Comparison of ENCODE assay signal across 23 mouse cellular contexts in the genomic region with DNA sequence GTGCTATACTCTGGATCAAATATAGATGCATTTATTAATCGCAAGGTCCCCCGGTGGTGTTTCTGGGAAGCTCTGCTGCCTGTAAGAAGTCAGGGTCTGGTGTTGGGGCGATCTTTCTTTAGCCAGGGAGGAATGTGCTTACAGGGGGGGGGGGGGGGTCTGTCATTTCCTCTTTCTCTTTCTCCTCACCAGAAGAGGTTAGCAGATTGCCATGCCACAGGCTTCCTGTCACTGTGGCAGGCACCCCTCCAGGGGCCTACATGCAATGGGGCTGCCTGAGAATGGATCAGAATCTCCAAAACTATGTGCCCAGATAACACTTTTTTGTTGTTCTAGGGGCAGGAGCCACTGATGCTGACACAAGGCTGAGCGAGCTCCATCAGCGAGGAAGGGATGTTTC.
A peak's percentile ranks its signal among the peaks of the same experiment; 100 is the strongest.
DNase-seq lines count a peak whose midpoint lies in the region; ATAC-seq lines count a peak whose summit lies in the region.
"Had no signal": no experiment of that assay in that cellular context is flagged by ENCODE, and none has a peak within 500 bp of the region (broad histone marks: within the 10 kb centered on the region; RNA-seq: fewer than 3 reads in every experiment).

No protein-coding gene starts in this region.

- no peaks in the 10 kb centered on the region for H3K9me3 ChIP-seq in heart, embryonic 12.5 days (replicated peaks)
- H3K9me3 ChIP-seq in heart, embryonic 10.5 days = no peaks in the 10 kb centered on the region
- H3K9me3 ChIP-seq: embryonic facial prominence, embryonic 10.5 days; forebrain, embryonic 12.5 days; hindbrain, embryonic 12.5 days; limb, embryonic 13.5 days; liver, embryonic 15.5 days had no signal

- no peaks in the 10 kb centered on the region for H3K27me3 ChIP-seq in heart, embryonic 12.5 days (replicated peaks)
- no peaks in the 10 kb centered on the region for H3K27me3 ChIP-seq in heart, embryonic 10.5 days (ENCODE audit: insufficient read depth, poor library complexity, severe bottlenecking)
- H3K27me3 ChIP-seq: forebrain, embryonic 12.5 days; hindbrain, embryonic 12.5 days; limb, embryonic 13.5 days; liver, embryonic 15.5 days; midbrain, embryonic 15.5 days; neural tube, embryonic 15.5 days had no signal

- no peak overlapping the region for H3K4me2 ChIP-seq in heart, embryonic 12.5 days
- H3K4me2 ChIP-seq: forebrain, embryonic 12.5 days; hindbrain, embryonic 12.5 days; limb, embryonic 13.5 days; liver, embryonic 15.5 days; midbrain, embryonic 15.5 days; neural tube, embryonic 15.5 days had no signal

- H3K27ac ChIP-seq in heart, embryonic 12.5 days (ENCODE audit: poor library complexity, severe bottlenecking) = no peak overlapping the region
- no peak overlapping the region for H3K27ac ChIP-seq in heart, embryonic 10.5 days
- H3K27ac ChIP-seq: embryonic facial prominence, embryonic 10.5 days; forebrain, embryonic 12.5 days; hindbrain, embryonic 12.5 days; limb, embryonic 13.5 days; liver, embryonic 15.5 days; midbrain, embryonic 15.5 days; neural tube, embryonic 15.5 days; stomach, postnatal 0 days had no signal

- ATAC-seq in heart, embryonic 12.5 days (ENCODE audit: insufficient number of reproducible peaks, low FRiP score) = no peak
- ATAC-seq in granulocyte monocyte progenitor cell, adult 5-6 weeks (replicated peaks; ENCODE audit: poor library complexity, severe bottlenecking) = peak; percentile 71
- ATAC-seq: midbrain, embryonic 15.5 days had no signal

- no peaks in the 10 kb centered on the region for H3K36me3 ChIP-seq in heart, embryonic 12.5 days
- no peaks in the 10 kb centered on the region for H3K36me3 ChIP-seq in heart, embryonic 10.5 days
- H3K36me3 ChIP-seq: embryonic facial prominence, embryonic 10.5 days; forebrain, embryonic 12.5 days; hindbrain, embryonic 12.5 days; limb, embryonic 13.5 days; liver, embryonic 15.5 days; midbrain, embryonic 15.5 days; neural tube, embryonic 15.5 days had no signal

- WGBS in heart, embryonic 12.5 days = 49% methylated on average over 5 of the region's 5 CpGs
- WGBS in heart, embryonic 10.5 days = 48% methylated on average over 5 of the region's 5 CpGs

- no peak for DNase-seq in heart, embryonic 10.5 days (ENCODE audit: low spot score)
- DNase-seq in A20 (ENCODE audit: low read depth, low spot score) = peak; percentile 22
- peak; percentile 14 for DNase-seq in thymus, postnatal 0 days (ENCODE audit: low spot score)
- no peak for DNase-seq in kidney, postnatal 4 days
- DNase-seq in layer of hippocampus, postnatal 10 days (ENCODE audit: low spot score in 2 of 2) = no peak
- no peak for DNase-seq in adrenal gland, postnatal 25 days
- DNase-seq: cerebellum, adult 11-12 months; gastrocnemius, postnatal 10 days; heart, postnatal 10 days; kidney, adult 8-10 months; kidney, postnatal 25 days; right cerebral cortex, postnatal 25 days had no signal

- H3K4me1 ChIP-seq in heart, embryonic 12.5 days (replicated peaks) = peaks cover 11% of the 10 kb centered on the region
- H3K4me1 ChIP-seq in heart, embryonic 10.5 days = peaks cover 11% of the 10 kb centered on the region; the same call in 1 of the 2 replicates
- H3K4me1 ChIP-seq: forebrain, embryonic 12.5 days; liver, embryonic 15.5 days; midbrain, embryonic 15.5 days; neural tube, embryonic 15.5 days had no signal

- H3K4me3 ChIP-seq in heart, embryonic 12.5 days = no peak overlapping the region
- H3K4me3 ChIP-seq in heart, embryonic 10.5 days = no peak overlapping the region
- H3K4me3 ChIP-seq: embryonic facial prominence, embryonic 10.5 days; forebrain, embryonic 12.5 days; hindbrain, embryonic 12.5 days; limb, embryonic 13.5 days; liver, embryonic 15.5 days; midbrain, embryonic 15.5 days; myocyte; neural tube, embryonic 15.5 days had no signal

- 0 out of 2 replicates have a peak overlapping the region, but pooled peaks have one; percentile 31 for H3K9ac ChIP-seq in heart, embryonic 12.5 days
- H3K9ac ChIP-seq: forebrain, embryonic 12.5 days; hindbrain, embryonic 12.5 days; limb, embryonic 13.5 days; liver, embryonic 15.5 days; midbrain, embryonic 15.5 days; neural tube, embryonic 15.5 days had no signal

Comparison
In these comparisons a context has a peak if more than half of its experiments do, and no peak if none do; other contexts are left out.
1. DNase-seq: peak in A20 (single experiment) and thymus, postnatal 0 days (single experiment); none in heart, embryonic 10.5 days (single experiment), kidney, postnatal 4 days (0 of 2), layer of hippocampus, postnatal 10 days (0 of 2) and adrenal gland, postnatal 25 days (single experiment).